Mouse (Mus musculus): ENCODE measurements around the gene Dcaf4.

- TF ChIP-seq CTCF (IDR thresholded peaks at IDR 0.05; ENCODE audit: borderline replicate concordance, extremely low read depth, insufficient read depth, insufficient read length) (no peak), POLR2A (IDR thresholded peaks at IDR 0.05; ENCODE audit: borderline replicate concordance, extremely low read depth, insufficient read depth, insufficient read length, poor library complexity, severe bottlenecking) (no peak)
Measured at GRCm38 (mm10) chr12:83512783-83513182, 7.5 kb upstream of the Dcaf4 start.

Data from brain, embryonic 14.5 days (tissue).